In the genomic region with DNA sequence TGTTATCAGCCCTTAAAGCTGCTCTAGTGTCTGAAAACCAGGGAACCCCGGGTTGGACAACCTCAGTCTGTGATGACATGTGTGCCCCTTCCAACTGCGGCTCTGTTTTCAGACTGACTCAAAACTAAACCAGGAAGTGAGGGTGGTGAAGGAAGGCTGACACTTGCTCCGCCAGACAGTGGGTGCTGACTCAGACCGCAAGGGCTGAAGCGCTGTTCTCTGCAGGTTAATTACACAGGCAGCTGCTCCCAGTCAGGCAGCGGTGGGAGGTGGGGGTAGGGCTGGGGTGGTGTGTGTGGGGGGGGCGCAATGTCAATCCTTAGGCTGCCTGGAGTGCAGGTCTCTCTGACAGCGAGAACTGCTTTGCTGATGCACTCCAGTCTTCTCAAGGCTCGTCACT, we compare ENCODE assay signal across 8 mouse cellular contexts. TPM values are rescaled to one million over a fixed set of nuclear protein-coding genes. Genes with fewer than 3 reads are reported as not detected.
A peak's percentile ranks its signal among the peaks of the same experiment; 100 is the strongest.
DNase-seq lines count a peak whose midpoint lies in the region; ATAC-seq and TF ChIP-seq lines count a peak whose summit lies in the region.

No protein-coding gene starts in this region.

- no peak overlapping the region for H3K4me3 ChIP-seq in kidney, embryonic 14.5 days (ENCODE audit: low read length)
- H3K4me3 ChIP-seq in heart, postnatal 0 days (ENCODE audit: low read depth, low read length) = no peak overlapping the region

- 6% methylated on average over 9 of the region's 9 CpGs for WGBS in kidney, embryonic 14.5 days
- 12% methylated on average over 9 of the region's 9 CpGs for WGBS in heart, postnatal 0 days

- H3K4me1 ChIP-seq in kidney, embryonic 14.5 days (ENCODE audit: control insufficient read depth, insufficient read depth, low read length) = peaks cover 19% of the 10 kb centered on the region; the same call in 1 of the 2 replicates
- 0 out of 2 replicates have a peak, but pooled peaks cover 5% of the 10 kb centered on the region for H3K4me1 ChIP-seq in heart, postnatal 0 days (ENCODE audit: control insufficient read depth, insufficient read depth)

- no peak overlapping the region for H3K4me2 ChIP-seq in kidney, embryonic 14.5 days (replicated peaks; ENCODE audit: low read depth, low read length)
- 0 out of 2 replicates have a peak overlapping the region, but pooled peaks have one; percentile 30 for H3K4me2 ChIP-seq in heart, postnatal 0 days (ENCODE audit: low read depth, low read length)

- ATAC-seq in kidney, embryonic 14.5 days (ENCODE audit: low FRiP score, low TSS enrichment) = peak; percentile 73
- no peak for ATAC-seq in heart, postnatal 0 days (ENCODE audit: insufficient read depth, low read depth)
- ATAC-seq in megakaryocyte progenitor cell, adult 5-6 weeks (replicated peaks; ENCODE audit: poor library complexity) = peak; percentile 93

- no peak for TF ChIP-seq CTCF in heart, postnatal 0 days (IDR thresholded peaks at IDR 0.05; ENCODE audit: low read depth)

- TF ChIP-seq EP300 in heart, postnatal 0 days (IDR thresholded peaks at IDR 0.05; ENCODE audit: low read depth) = no peak

- no peak for DNase-seq in kidney, postnatal 36 days
- peak; percentile 10 for DNase-seq in MN1 (ENCODE audit: low spot score)
- DNase-seq in heart, postnatal 0 days (ENCODE audit: low spot score) = no peak
- peak; percentile 90 for DNase-seq in thymus, postnatal 0 days (ENCODE audit: low spot score)
- DNase-seq in testis, postnatal 14 days (ENCODE audit: low spot score) = no peak
- DNase-seq in ovary, adult 18-20 months (ENCODE audit: low spot score) = no peak

- H3K27me3 ChIP-seq in kidney, embryonic 14.5 days (ENCODE audit: control insufficient read depth, insufficient read depth, low read length) = no peaks in the 10 kb centered on the region
- H3K27me3 ChIP-seq in heart, postnatal 0 days (ENCODE audit: control insufficient read depth, insufficient read depth, low read length) = no peaks in the 10 kb centered on the region

- no peaks in the 10 kb centered on the region for H3K9me3 ChIP-seq in kidney, embryonic 14.5 days (ENCODE audit: control insufficient read depth, low read length)
- no peaks in the 10 kb centered on the region for H3K9me3 ChIP-seq in heart, postnatal 0 days (replicated peaks; ENCODE audit: control insufficient read depth, low read length)

- H3K27ac ChIP-seq in kidney, embryonic 14.5 days (ENCODE audit: low read depth, low read length) = no peak overlapping the region
- H3K27ac ChIP-seq in heart, postnatal 0 days (ENCODE audit: low read depth) = no peak overlapping the region; the same call in 1 of the 2 replicates

- H3K36me3 ChIP-seq in kidney, embryonic 14.5 days (ENCODE audit: control insufficient read depth, insufficient read depth, low read length) = no peaks in the 10 kb centered on the region
- H3K36me3 ChIP-seq in heart, postnatal 0 days (replicated peaks; ENCODE audit: control insufficient read depth, insufficient read depth, low read length) = no peaks in the 10 kb centered on the region

- no peak overlapping the region for H3K9ac ChIP-seq in kidney, embryonic 14.5 days (ENCODE audit: low read depth, low read length)
- H3K9ac ChIP-seq in heart, postnatal 0 days (replicated peaks; ENCODE audit: low read depth, low read length) = no peak overlapping the region

RNA-seq across cellular contexts. Expression of a gene that starts 51.6 kb away (rescaled TPM):
- polyA plus RNA-seq in kidney, embryonic 14.5 days (2014; fragmentation: Nextera tagmentation; extraction: Ambion mirVana) = 11.9 and 15.9 TPM in 2 replicates
- total RNA-seq in heart, postnatal 0 days (2014; rRNA removed; ENCODE audit: low replicate concordance) = 15.0 and 20.7 TPM in 2 replicates
- polyA plus RNA-seq in heart, postnatal 0 days (2015; fragmentation: Nextera tagmentation; extraction: Ambion mirVana) = 4.9 and 5.7 TPM in 2 replicates
- total RNA-seq in megakaryocyte progenitor cell, adult 5-6 weeks (2015) = 4.0 and 5.4 TPM in 2 replicates
- total RNA-seq in megakaryocyte progenitor cell, adult 5-6 weeks (2017) = 8.7 and 9.0 TPM in 2 replicates
- 13.2 and 13.3 TPM in 2 replicates for polyA plus RNA-seq in thymus, postnatal 0 days (2015; fragmentation: Nextera tagmentation; extraction: Ambion mirVana)

Comparison
In these comparisons a context has a peak if more than half of its experiments do, and no peak if none do; other contexts are left out.
1. DNase-seq: peak in MN1 (single experiment) and thymus, postnatal 0 days (single experiment); none in kidney, postnatal 36 days (0 of 2), heart, postnatal 0 days (single experiment), testis, postnatal 14 days (single experiment) and ovary, adult 18-20 months (single experiment).